In genomic region chr2:45107555-45107954, GRCm38 (mm10) we compare ENCODE assay signal across 8 mouse cellular contexts. TPM values are rescaled to one million over a fixed set of nuclear protein-coding genes. Genes with fewer than 3 reads are reported as not detected.
DNase-seq lines count a peak whose midpoint lies in the region; ATAC-seq and TF ChIP-seq lines count a peak whose summit lies in the region.

No protein-coding gene starts in this region.

- peaks cover 10% of the 10 kb centered on the region for H3K27me3 ChIP-seq in lung, embryonic 15.5 days
- H3K27me3 ChIP-seq in forebrain, embryonic 15.5 days = no peaks in the 10 kb centered on the region
- peaks cover 38% of the 10 kb centered on the region for H3K27me3 ChIP-seq in limb, embryonic 14.5 days (ENCODE audit: control insufficient read depth, insufficient read depth, low read length)
- H3K27me3 ChIP-seq in small intestine, adult 2 months (ENCODE audit: control insufficient read depth, insufficient read depth, low read length) = peaks cover 35% of the 10 kb centered on the region

- peak overlapping the region; percentile 86 for H3K9ac ChIP-seq in lung, embryonic 15.5 days
- H3K9ac ChIP-seq in forebrain, embryonic 15.5 days (replicated peaks) = peak overlapping the region; percentile 97
- H3K9ac ChIP-seq in limb, embryonic 14.5 days (ENCODE audit: low read depth, low read length, severe bottlenecking) = 0 out of 2 replicates have a peak overlapping the region, but pooled peaks have one; percentile 96

- no peak for TF ChIP-seq CTCF in small intestine, adult 2 months (IDR thresholded peaks at IDR 0.05; ENCODE audit: extremely low read depth, insufficient read length, insufficient replicate concordance, low read depth, low read length)

- H3K4me1 ChIP-seq in lung, embryonic 15.5 days = peaks cover 22% of the 10 kb centered on the region
- peaks cover 50% of the 10 kb centered on the region for H3K4me1 ChIP-seq in forebrain, embryonic 15.5 days
- no peaks in the 10 kb centered on the region; the same call in 1 of the 2 replicates for H3K4me1 ChIP-seq in limb, embryonic 14.5 days (ENCODE audit: control insufficient read depth, insufficient read depth, low read length)
- H3K4me1 ChIP-seq in small intestine, adult 2 months (ENCODE audit: control insufficient read depth, insufficient read depth, insufficient read length, low read length) = peaks cover 1% of the 10 kb centered on the region; the same call in 1 of the 2 replicates

- peak overlapping the region; percentile 74 for H3K4me2 ChIP-seq in lung, embryonic 15.5 days
- peak overlapping the region; percentile 70 for H3K4me2 ChIP-seq in forebrain, embryonic 15.5 days (replicated peaks)
- H3K4me2 ChIP-seq in limb, embryonic 14.5 days (replicated peaks; ENCODE audit: low read depth, low read length, severe bottlenecking) = peak overlapping the region; percentile 88

- no peak for TF ChIP-seq POLR2A in limb, embryonic 14.5 days (IDR thresholded peaks at IDR 0.05; ENCODE audit: borderline replicate concordance, extremely low read depth, insufficient read depth, insufficient read length)
- no peak for TF ChIP-seq POLR2A in small intestine, adult 2 months (IDR thresholded peaks at IDR 0.05; ENCODE audit: low read depth, low read length)

- peak overlapping the region; percentile 73 for H3K4me3 ChIP-seq in lung, embryonic 15.5 days
- peak overlapping the region; percentile 93 for H3K4me3 ChIP-seq in forebrain, embryonic 15.5 days
- H3K4me3 ChIP-seq in limb, embryonic 14.5 days (replicated peaks; ENCODE audit: low read length) = peak overlapping the region; percentile 72; the same call in 1 of the 2 replicates
- no peak overlapping the region; the same call in 1 of the 2 replicates for H3K4me3 ChIP-seq in small intestine, adult 2 months (ENCODE audit: low read depth, low read length)

- no peaks in the 10 kb centered on the region for H3K9me3 ChIP-seq in lung, embryonic 15.5 days
- no peaks in the 10 kb centered on the region for H3K9me3 ChIP-seq in forebrain, embryonic 15.5 days
- no peaks in the 10 kb centered on the region for H3K9me3 ChIP-seq in limb, embryonic 14.5 days (ENCODE audit: control insufficient read depth, low read length)

- H3K36me3 ChIP-seq in lung, embryonic 15.5 days = no peaks in the 10 kb centered on the region
- H3K36me3 ChIP-seq in forebrain, embryonic 15.5 days = no peaks in the 10 kb centered on the region
- H3K36me3 ChIP-seq in limb, embryonic 14.5 days (ENCODE audit: control insufficient read depth, insufficient read depth, low read length) = no peaks in the 10 kb centered on the region
- H3K36me3 ChIP-seq in small intestine, adult 2 months (ENCODE audit: control insufficient read depth, insufficient read depth, low read length) = no peaks in the 10 kb centered on the region

- no peak for ATAC-seq in lung, embryonic 15.5 days (ENCODE audit: borderline replicate concordance, extremely low read depth, low FRiP score, low TSS enrichment)
- ATAC-seq in forebrain, embryonic 15.5 days (replicated peaks) = no peak
- ATAC-seq in limb, embryonic 14.5 days (ENCODE audit: low FRiP score, low read depth) = no peak

- WGBS in lung, embryonic 15.5 days = 16% methylated on average over 2 of the region's 2 CpGs
- WGBS in forebrain, embryonic 15.5 days = 18% methylated on average over 2 of the region's 2 CpGs
- 40% methylated on average over 2 of the region's 2 CpGs for WGBS in limb, embryonic 14.5 days
- WGBS in small intestine, adult 2 months = 36% methylated on average over 2 of the region's 2 CpGs

- no peak for DNase-seq in lung, postnatal 25 days (ENCODE audit: low spot score)
- DNase-seq in limb, embryonic 14.5 days (ENCODE audit: low spot score) = no peak
- DNase-seq in B cell, adult 2 months = no peak
- DNase-seq in right cerebral cortex, postnatal 36 days (ENCODE audit: low spot score in 2 of 2) = no peak
- no peak for DNase-seq in frontal cortex, postnatal 14 days (ENCODE audit: low spot score in 2 of 2)

- peak overlapping the region; percentile 96 for H3K27ac ChIP-seq in lung, embryonic 15.5 days
- peak overlapping the region; percentile 99 for H3K27ac ChIP-seq in forebrain, embryonic 15.5 days (replicated peaks)
- no peak overlapping the region for H3K27ac ChIP-seq in limb, embryonic 14.5 days (replicated peaks; ENCODE audit: low read depth, low read length)
- H3K27ac ChIP-seq in small intestine, adult 2 months (ENCODE audit: insufficient read depth, low read depth, low read length) = peak overlapping the region; percentile 30; the same call in 1 of the 2 replicates

RNA-seq across cellular contexts. Expression of gene Zeb2, which starts 9.6 kb away (rescaled TPM):
- polyA plus RNA-seq in lung, embryonic 15.5 days (2015; fragmentation: Nextera tagmentation; extraction: Ambion mirVana) = 79.9 and 94.7 TPM in 2 replicates
- polyA plus RNA-seq in forebrain, embryonic 15.5 days (2015; fragmentation: Nextera tagmentation; extraction: Ambion mirVana) = 106 and 119 TPM in 2 replicates
- polyA plus RNA-seq in limb, embryonic 14.5 days (2012; rRNA removed) = 25.2 and 27.2 TPM in 2 replicates
- 39.8 and 43.9 TPM in 2 replicates for polyA plus RNA-seq in limb, embryonic 14.5 days (2014; fragmentation: Nextera tagmentation; extraction: Ambion mirVana)
- polyA plus RNA-seq in small intestine, adult 2 months (2012; rRNA removed) = 3.1 and 3.7 TPM in 2 replicates
